Mouse (Mus musculus) brain, adult 10 weeks (tissue): ENCODE data around the gene Melk. TPM values are rescaled to one million over a fixed set of nuclear protein-coding genes. Genes with fewer than 3 reads are reported as not detected.

Source experiments
- polyA plus RNA-seq: library from polyadenylated mRNA; stranded (reverse); fragments of 350-450 nt; fragmentation: Illumina TruSeq; extraction: RNeasy Lipid Tissue Mini Kit (QIAGEN cat#74804); gene quantifications from one replicate; pipeline ENCODE4 v1.2.3, GENCODE M21; 2015; ENCODE audit warnings: low read depth, low replicate concordance

Melk gene
- 0.86 TPM for polyA plus RNA-seq

GRCm38 (mm10) chr4:44300781-44301750 is at the start of gene Melk:
Melk (plus strand) TSS chr4:44300876.

Other genes starting within 250 kb of the Melk start
- gene Gne, start 216.7 kb upstream of the Melk start, polyA plus RNA-seq, result 22.7 TPM
- gene Rnf38, start 67.1 kb upstream of the Melk start, polyA plus RNA-seq, result 36.7 TPM